Mouse (Mus musculus) stomach, embryonic 16.5 days (tissue): ENCODE results near the gene Adar. TPM values are rescaled to one million over a fixed set of nuclear protein-coding genes. Genes with fewer than 3 reads are reported as not detected.
A peak's percentile ranks its signal among the peaks of the same experiment; 100 is the strongest.

Experiments
- ATAC-seq: fragments of 200-750 bp; cut with Nextera tagmentation; 2 replicates; pipeline ENCODE4 v1.8.0; 2017; ENCODE audit warnings: moderate number of reproducible peaks, moderate TSS enrichment; ENCODE audit not compliant: insufficient read depth, low FRiP score
- H3K27ac ChIP-seq: fragments of 300-500 bp; sonication (generic); 2 replicates; pipeline ENCODE4 v1.5.1; 2014; ENCODE audit warnings: low read length
- H3K27me3 ChIP-seq: fragments of 300-500 bp; sonication (generic); 2 replicates; pipeline ENCODE4 v1.6.1; 2014; ENCODE audit warnings: low read length, control low read depth, mixed read lengths; ENCODE audit not compliant: control insufficient read depth, insufficient read depth
- H3K36me3 ChIP-seq: fragments of 300-500 bp; sonication (generic); 2 replicates; pipeline ENCODE4 v1.6.1; 2014; ENCODE audit warnings: low read length; ENCODE audit not compliant: control insufficient read depth, insufficient read depth
- H3K4me1 ChIP-seq: fragments of 300-500 bp; sonication (generic); 2 replicates; pipeline ENCODE4 v1.6.1; 2014; ENCODE audit warnings: low read length, control low read depth, mixed read lengths; ENCODE audit not compliant: control insufficient read depth, insufficient read depth
- H3K4me2 ChIP-seq: fragments of 300-500 bp; sonication (generic); 2 replicates; pipeline ENCODE4 v1.6.1; 2014; ENCODE audit warnings: low read depth, low read length, mixed read lengths
- H3K4me3 ChIP-seq: fragments of 300-500 bp; sonication (generic); replicated peaks from 2 replicates; pipeline ENCODE4 v1.5.1; 2014; ENCODE audit warnings: mild to moderate bottlenecking, low read length
- H3K9ac ChIP-seq: fragments of 300-500 bp; sonication (generic); 2 replicates; pipeline ENCODE4 v1.6.1; 2014; ENCODE audit warnings: low read length
- H3K9me3 ChIP-seq: fragments of 300-500 bp; sonication (generic); replicated peaks from 2 replicates; pipeline ENCODE4 v1.6.1; 2016; ENCODE audit warnings: low read length, control low read depth; ENCODE audit not compliant: control insufficient read depth
- WGBS: fragments of 180-500 bp; shearing (Covaris S2); extraction: QIAGEN DNeasy Blood & Tissue Kit; methylation state at CpG from one replicate; pipeline ENCODE4 v1.1.7; 2014; 5-methylcytosine and 5-hydroxymethylcytosine counted together
- polyA plus RNA-seq: library from polyadenylated mRNA; unstranded; fragments of >200 nt; fragmentation: Nextera tagmentation; extraction: Ambion mirVana; gene quantifications from 2 replicates; pipeline ENCODE4 v1.2.1, GENCODE M21; 2015

Gene Adar
- polyA plus RNA-seq, 1 experiment from 2014 or later, result 12.3 TPM

- no peaks in the 10 kb centered on the region for H3K27me3 ChIP-seq
- no peak for ATAC-seq
- H3K4me1 ChIP-seq, result peaks cover 12% of the 10 kb centered on the region
- no peak overlapping the region for H3K9ac ChIP-seq
- H3K4me2 ChIP-seq, result no peak overlapping the region
- H3K4me3 ChIP-seq, result no peak overlapping the region
- no peaks in the 10 kb centered on the region for H3K36me3 ChIP-seq
- no peak overlapping the region for H3K27ac ChIP-seq
- 19% methylated on average over 4 of the region's 4 CpGs for WGBS
- H3K9me3 ChIP-seq, result no peaks in the 10 kb centered on the region
These were observed 12.2 kb downstream of the Adar start for GRCm38 (mm10) chr3:89727028-89727427.

GRCm38 (mm10) chr3:89728848-89729247 is 14.0 kb downstream of the Adar start:
- Histone ChIP-seq H3K27me3 (no peaks in the 10 kb centered on the region), H3K9me3 (no peaks in the 10 kb centered on the region), H3K4me2 (no peak overlapping the region), H3K36me3 (no peaks in the 10 kb centered on the region), H3K27ac (no peak overlapping the region), H3K4me1 (peaks cover 12% of the 10 kb centered on the region), H3K4me3 (no peak overlapping the region), H3K9ac (no peak overlapping the region)
- ATAC-seq, result no peak
- 72% methylated on average over 2 of the region's 2 CpGs for WGBS

- Histone ChIP-seq H3K36me3 (no peaks in the 10 kb centered on the region), H3K4me3 (peak overlapping the region; percentile 78), H3K4me1 (peaks cover 12% of the 10 kb centered on the region), H3K9ac (peak overlapping the region; percentile 83), H3K4me2 (peak overlapping the region; percentile 66), H3K9me3 (no peaks in the 10 kb centered on the region), H3K27me3 (no peaks in the 10 kb centered on the region), H3K27ac (peak overlapping the region; percentile 85)
- 1% methylated on average over 32 of the region's 32 CpGs for WGBS
- ATAC-seq, result peak; percentile 95
These were observed 15.8 kb downstream of the Adar start for GRCm38 (mm10) chr3:89730350-89731331.

GRCm38 (mm10) chr3:89732091-89732490 is 17.3 kb downstream of the Adar start:
- Histone ChIP-seq H3K36me3 (no peaks in the 10 kb centered on the region), H3K9me3 (no peaks in the 10 kb centered on the region), H3K4me2 (no peak overlapping the region), H3K4me3 (no peak overlapping the region), H3K4me1 (peaks cover 12% of the 10 kb centered on the region), H3K9ac (no peak overlapping the region), H3K27me3 (no peaks in the 10 kb centered on the region), H3K27ac (no peak overlapping the region)
- no peak for ATAC-seq
- WGBS, result 82% methylated on average over 4 of the region's 4 CpGs

GRCm38 (mm10) chr3:89738509-89738908 is 23.7 kb downstream of the Adar start:
- H3K27ac ChIP-seq, result no peak overlapping the region
- H3K4me1 ChIP-seq, result no peaks in the 10 kb centered on the region
- peaks cover 13% of the 10 kb centered on the region; the same call in 1 of the 2 replicates for H3K36me3 ChIP-seq
- no peak overlapping the region for H3K9ac ChIP-seq
- ATAC-seq, result no peak
- H3K27me3 ChIP-seq, result no peaks in the 10 kb centered on the region
- no peak overlapping the region for H3K4me2 ChIP-seq
- WGBS, result 90% methylated on average over 6 of the region's 6 CpGs
- no peak overlapping the region for H3K4me3 ChIP-seq
- no peaks in the 10 kb centered on the region for H3K9me3 ChIP-seq

GRCm38 (mm10) chr3:89752307-89752706 is 37.5 kb downstream of the Adar start:
- Histone ChIP-seq H3K9ac (no peak overlapping the region), H3K4me3 (no peak overlapping the region), H3K36me3 (peaks cover 14% of the 10 kb centered on the region; the same call in 1 of the 2 replicates), H3K27me3 (no peaks in the 10 kb centered on the region), H3K4me2 (no peak overlapping the region), H3K27ac (no peak overlapping the region), H3K9me3 (no peaks in the 10 kb centered on the region), H3K4me1 (no peaks in the 10 kb centered on the region)
- 6% methylated on average over 1 of the region's 1 CpGs for WGBS
- no peak for ATAC-seq

GRCm38 (mm10) chr3:89755283-89755682 is 40.5 kb downstream of the Adar start:
- H3K4me2 ChIP-seq, result no peak overlapping the region
- 63% methylated on average over 6 of the region's 6 CpGs for WGBS
- peaks cover 7% of the 10 kb centered on the region; the same call in 1 of the 2 replicates for H3K36me3 ChIP-seq
- no peak overlapping the region for H3K9ac ChIP-seq
- no peak overlapping the region for H3K4me3 ChIP-seq
- H3K9me3 ChIP-seq, result no peaks in the 10 kb centered on the region
- H3K4me1 ChIP-seq, result no peaks in the 10 kb centered on the region
- no peaks in the 10 kb centered on the region for H3K27me3 ChIP-seq
- ATAC-seq, result no peak
- no peak overlapping the region for H3K27ac ChIP-seq

GRCm38 (mm10) chr3:89757851-89758250 is 43.0 kb downstream of the Adar start:
- Histone ChIP-seq H3K27me3 (no peaks in the 10 kb centered on the region), H3K4me1 (no peaks in the 10 kb centered on the region), H3K9ac (no peak overlapping the region), H3K4me2 (no peak overlapping the region), H3K27ac (no peak overlapping the region), H3K4me3 (no peak overlapping the region), H3K9me3 (no peaks in the 10 kb centered on the region), H3K36me3 (no peaks in the 10 kb centered on the region)
- 68% methylated on average over 2 of the region's 2 CpGs for WGBS
- ATAC-seq, result no peak

GRCm38 (mm10) chr3:89759786-89760185 is 45.0 kb downstream of the Adar start:
- 54% methylated on average over 3 of the region's 3 CpGs for whole genome bisulfite sequencing
- H3K4me2 ChIP-seq, result no peak overlapping the region
- no peak for ATAC-seq

More at GRCm38 (mm10) chr3:89759786-89760185, 45.0 kb downstream of the Adar start:
- Histone ChIP-seq H3K27me3 (no peaks in the 10 kb centered on the region), H3K9me3 (no peaks in the 10 kb centered on the region), H3K36me3 (no peaks in the 10 kb centered on the region), H3K27ac (no peak overlapping the region), H3K4me3 (no peak overlapping the region), H3K4me1 (no peaks in the 10 kb centered on the region), H3K9ac (no peak overlapping the region)
